Mouse (Mus musculus): Measurements from ENCODE around the gene Brd3.
"Not testable (repeated sequence)": the region's sequence is repeated elsewhere in the genome, so short reads cannot be mapped to it uniquely, and the experiment has no call there.

DNA sequence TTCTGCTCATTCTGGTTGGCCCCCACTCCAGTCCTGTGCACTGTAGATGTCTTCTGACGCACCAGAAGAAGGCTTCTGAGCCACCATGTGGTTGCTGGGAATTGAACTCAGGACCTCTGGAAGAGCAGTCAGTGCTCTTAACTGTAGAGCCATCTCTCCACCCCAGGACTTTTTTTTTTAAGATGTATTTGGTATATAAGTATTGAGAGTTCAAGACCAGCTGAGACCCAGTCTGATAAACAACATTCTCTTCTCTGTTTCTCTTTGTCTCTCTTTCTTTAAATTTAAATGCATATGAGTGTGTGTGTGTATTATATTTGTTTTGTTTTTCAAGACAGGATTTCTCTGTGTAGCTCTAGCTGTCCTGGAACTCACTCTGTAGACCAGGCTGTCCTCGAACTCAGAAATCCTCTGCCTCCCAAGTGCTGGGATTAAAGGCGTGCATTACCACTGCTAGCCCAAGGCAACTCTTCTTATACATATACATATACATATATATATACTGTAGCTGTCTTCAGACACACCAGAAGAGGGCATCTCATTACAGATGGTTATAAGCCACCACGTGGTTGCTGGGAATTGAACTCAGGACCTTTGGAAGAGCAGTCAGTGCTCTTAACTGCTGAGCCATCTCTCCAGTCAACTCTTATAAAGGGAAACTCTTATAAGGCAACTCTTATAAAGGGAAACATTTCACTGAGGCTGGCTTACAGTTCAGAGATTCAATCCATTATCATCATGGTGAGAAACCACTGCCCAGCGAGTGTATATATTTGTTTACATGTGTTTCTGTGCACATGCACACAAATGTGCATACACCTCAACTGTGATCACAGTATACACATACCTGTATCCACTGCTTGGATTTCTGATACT is 31.2 kb upstream of the Brd3 start:
- not testable (repeated sequence) for TF ChIP-seq CTCF (conservative IDR thresholded peaks at IDR 0.05; ENCODE audit: insufficient read depth, insufficient read length, low read depth, low read length); POLR2A (IDR thresholded peaks at IDR 0.05; ENCODE audit: low read depth, low read length)
